Mouse (Mus musculus) cortical plate, adult 2 months (tissue): Measurements from ENCODE around the gene Mta1.

Experiments
- CTCF ChIP-seq: fragments of 200-500 bp; IDR thresholded peaks from 2 replicates; pipeline ENCODE4 v1.5.1; 2011; ENCODE audit warnings: mild to moderate bottlenecking, control low read depth, low read length; ENCODE audit not compliant: insufficient read depth; ENCODE audit errors: extremely low read depth
- POLR2A ChIP-seq: fragments of 200-500 bp; IDR thresholded peaks from 2 replicates; pipeline ENCODE4 v1.6.1; 2011; ENCODE audit warnings: mild to moderate bottlenecking, low read length, control low read depth; ENCODE audit not compliant: insufficient read depth; ENCODE audit errors: extremely low read depth

DNA sequence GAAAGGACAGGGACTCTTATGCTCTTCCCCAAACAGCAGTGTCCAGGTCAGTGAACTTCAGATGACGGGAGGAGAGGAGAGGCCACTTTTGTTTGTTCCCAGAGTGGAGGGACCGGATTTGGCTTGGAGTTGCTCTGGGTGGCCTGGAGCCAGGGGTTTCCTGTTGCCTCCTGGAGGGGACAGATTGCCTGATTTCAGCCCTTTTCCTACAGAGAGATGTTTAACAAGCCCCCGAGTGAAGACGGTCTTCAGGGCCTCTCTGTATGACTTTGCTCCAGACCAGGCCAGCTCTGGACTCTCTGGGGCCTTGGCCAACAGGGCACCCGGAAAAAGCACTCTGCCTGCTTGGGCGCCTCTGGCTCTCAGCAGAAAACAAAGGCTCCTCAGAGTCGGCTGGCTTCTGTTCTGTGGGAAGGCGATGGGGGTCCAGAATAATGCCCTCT is 43.5 kb downstream of the Mta1 start:
- TF ChIP-seq CTCF (no peak), POLR2A (no peak)
